Mouse (Mus musculus) liver, postnatal 0 days (tissue): ENCODE measurements around the gene Ccnjl. TPM values are rescaled to one million over a fixed set of nuclear protein-coding genes. Genes with fewer than 3 reads are reported as not detected.

Experiments
- ATAC-seq: fragments of 200-750 bp; cut with Nextera tagmentation; 2 replicates; pipeline ENCODE4 v1.8.0; 2017; ENCODE audit warnings: mild to moderate bottlenecking, moderate library complexity
- DNase-seq: peaks from one replicate; pipeline ENCODE4 v3.0.0-alpha.2; 2016
- H3K27ac ChIP-seq: fragments of 300-500 bp; sonication (generic); 2 replicates; pipeline ENCODE4 v1.5.1; 2014; ENCODE audit warnings: antibody characterized with exemption, moderate library complexity, mild to moderate bottlenecking, low read depth
- H3K27me3 ChIP-seq: fragments of 300-500 bp; sonication (generic); 2 replicates; pipeline ENCODE4 v1.6.1; 2014; ENCODE audit warnings: low read length, control low read depth, mixed read lengths; ENCODE audit not compliant: insufficient read depth
- H3K36me3 ChIP-seq: fragments of 300-500 bp; sonication (generic); replicated peaks from 2 replicates; pipeline ENCODE4 v1.6.1; 2014; ENCODE audit warnings: mild to moderate bottlenecking, control low read depth, low read length, moderate library complexity, mixed read lengths; ENCODE audit not compliant: insufficient read depth
- H3K4me1 ChIP-seq: fragments of 300-500 bp; sonication (generic); 2 replicates; pipeline ENCODE4 v1.6.1; 2014; ENCODE audit warnings: antibody characterized with exemption, mild to moderate bottlenecking, control low read depth; ENCODE audit not compliant: insufficient read depth
- H3K4me2 ChIP-seq: fragments of 300-500 bp; sonication (generic); 2 replicates; pipeline ENCODE4 v1.6.1; 2014; ENCODE audit warnings: low read depth, mild to moderate bottlenecking, low read length, moderate library complexity, mixed read lengths
- H3K4me3 ChIP-seq: fragments of 300-500 bp; sonication (generic); 2 replicates; pipeline ENCODE4 v1.5.1; 2014; ENCODE audit warnings: low read depth, low read length
- H3K9ac ChIP-seq: fragments of 300-500 bp; sonication (generic); replicated peaks from 2 replicates; pipeline ENCODE4 v1.6.1; 2014; ENCODE audit warnings: mild to moderate bottlenecking, moderate library complexity
- H3K9me3 ChIP-seq: fragments of 300-500 bp; sonication (generic); 2 replicates; pipeline ENCODE4 v1.6.1; 2016; ENCODE audit warnings: mild to moderate bottlenecking, control low read depth, low read length, mixed read lengths
- CTCF ChIP-seq: sonication (generic); IDR thresholded peaks from 2 replicates; pipeline ENCODE4 v1.5.1; 2016; ENCODE audit warnings: antibody characterized with exemption, low read depth
- EP300 ChIP-seq: IDR thresholded peaks from 2 replicates; pipeline ENCODE4 v1.6.1; 2016; ENCODE audit warnings: antibody characterized with exemption, low read depth, mild to moderate bottlenecking
- WGBS: fragments of 180-500 bp; shearing (Covaris S2); extraction: QIAGEN DNeasy Blood & Tissue Kit; methylation state at CpG from one replicate; pipeline ENCODE4 v1.1.7; 2014; ENCODE audit not compliant: insufficient replicate concordance; 5-methylcytosine and 5-hydroxymethylcytosine counted together
- polyA plus RNA-seq: library from polyadenylated mRNA; unstranded; fragments of >200 nt; fragmentation: Nextera tagmentation; extraction: Ambion mirVana; gene quantifications from 2 replicates; pipeline ENCODE4 v1.2.1, GENCODE M21; 2015

Ccnjl gene
- 1.5 and 2.1 TPM in 2 replicates for polyA plus RNA-seq

DNA sequence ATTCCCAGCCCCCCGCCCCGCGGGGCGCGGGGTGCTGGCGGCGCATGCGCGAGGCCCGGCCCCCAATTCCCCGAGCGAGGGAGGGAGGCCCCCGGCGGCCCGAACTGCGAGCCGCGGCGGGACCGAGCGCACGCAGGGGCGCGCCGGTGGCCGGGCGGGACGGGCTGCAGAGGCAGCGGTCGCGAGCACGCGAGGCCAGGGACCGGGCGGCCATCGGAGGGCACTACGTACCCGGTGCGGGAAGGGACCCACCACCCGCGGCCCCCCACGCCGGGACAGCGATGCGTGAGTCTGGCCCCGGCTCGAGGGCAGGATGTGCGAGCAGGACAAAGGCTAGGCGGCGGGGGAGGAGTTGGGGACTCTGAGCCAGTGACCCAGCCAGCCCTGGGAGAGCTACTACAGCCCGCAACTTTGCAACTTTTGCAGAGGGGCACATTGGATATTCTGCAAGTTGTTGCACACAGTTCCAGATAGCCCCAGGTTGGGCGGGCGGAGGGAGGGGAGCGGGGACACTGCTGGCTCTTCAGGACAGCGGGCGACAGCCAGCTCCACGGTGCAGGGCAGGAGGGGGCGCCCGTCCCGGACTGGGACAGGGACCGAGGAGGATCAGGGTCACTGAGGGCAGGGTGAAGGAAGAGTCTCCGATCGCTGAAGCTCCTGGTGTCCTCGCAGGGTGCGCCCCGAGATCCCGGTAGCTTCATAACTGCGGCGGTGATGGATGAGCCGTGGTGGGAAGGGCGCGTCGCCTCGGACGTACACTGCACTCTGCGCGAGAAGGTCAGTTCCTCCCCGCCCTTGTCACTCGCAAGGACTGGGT is at the start of gene Ccnjl:
Gene Ccnjl (plus strand): TSS at position 102 of the 817 bp plus-strand sequence.
- Histone ChIP-seq H3K4me2 (peak within 1 kb of the TSS; percentile 95), H3K9ac (peak within 1 kb of the TSS; percentile 69), H3K27me3 (no peaks in the 10 kb centered on the region; the same call in 1 of the 2 replicates), H3K27ac (peak within 1 kb of the TSS; percentile 55), H3K4me1 (no peaks in the 10 kb centered on the region), H3K36me3 (no peaks in the 10 kb centered on the region), H3K4me3 (peak within 1 kb of the TSS; percentile 64), H3K9me3 (no peaks in the 10 kb centered on the region)
- ATAC-seq (peak; percentile 79), DNase-seq (peak; percentile 62)
- WGBS: under 1% methylated on average over 70 of the region's 79 CpGs
- TF ChIP-seq EP300 (no peak), CTCF (peak; percentile 48)

DNA sequence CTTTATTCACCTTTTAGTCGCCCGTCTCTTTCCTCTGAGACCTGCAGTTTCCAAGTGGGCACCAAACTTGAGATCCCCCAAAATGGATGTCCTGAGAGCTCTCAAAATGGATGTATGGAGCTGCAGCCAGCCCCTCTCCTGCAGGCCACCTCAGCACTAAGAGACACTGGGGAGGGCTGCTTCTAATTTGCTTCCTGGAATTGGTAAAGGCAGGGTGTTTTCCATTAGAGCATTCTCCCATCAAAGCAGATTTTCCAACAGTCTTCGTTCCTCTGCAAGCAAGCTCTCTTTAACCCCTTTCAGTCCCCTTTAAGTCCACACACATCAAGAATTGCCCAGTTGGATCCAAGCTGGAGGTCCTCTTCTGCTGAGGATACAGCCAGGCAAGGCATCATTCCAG is 49.2 kb upstream of the Ccnjl start:
- Histone ChIP-seq H3K9me3 (no peaks in the 10 kb centered on the region), H3K27me3 (no peaks in the 10 kb centered on the region), H3K36me3 (no peaks in the 10 kb centered on the region), H3K4me3 (no peak overlapping the region), H3K4me1 (no peaks in the 10 kb centered on the region; the same call in 1 of the 2 replicates), H3K4me2 (no peak overlapping the region), H3K27ac (no peak overlapping the region), H3K9ac (no peak overlapping the region)
- TF ChIP-seq CTCF (no peak), EP300 (no peak)
- DNase-seq: no peak
- ATAC-seq: no peak
- 70% methylated on average over 3 of the region's 3 CpGs for WGBS

GRCm38 (mm10) chr11:43480561-43480960 is 48.0 kb upstream of the Ccnjl start:
- TF ChIP-seq CTCF: no peak
- no peak for TF ChIP-seq EP300
- Histone ChIP-seq H3K36me3 (no peaks in the 10 kb centered on the region), H3K9ac (no peak overlapping the region), H3K27ac (no peak overlapping the region), H3K4me3 (no peak overlapping the region), H3K4me2 (no peak overlapping the region), H3K9me3 (no peaks in the 10 kb centered on the region), H3K4me1 (no peaks in the 10 kb centered on the region; the same call in 1 of the 2 replicates), H3K27me3 (no peaks in the 10 kb centered on the region)
- DNase-seq (no peak), ATAC-seq (no peak)
- 46% methylated on average over 5 of the region's 5 CpGs for WGBS

GRCm38 (mm10) chr11:43481672-43482522 is 46.7 kb upstream of the Ccnjl start:
- Histone ChIP-seq H3K27me3 (no peaks in the 10 kb centered on the region), H3K36me3 (no peaks in the 10 kb centered on the region), H3K9ac (no peak overlapping the region), H3K4me3 (no peak overlapping the region), H3K9me3 (no peaks in the 10 kb centered on the region), H3K4me2 (no peak overlapping the region), H3K4me1 (no peaks in the 10 kb centered on the region; the same call in 1 of the 2 replicates), H3K27ac (no peak overlapping the region)
- TF ChIP-seq EP300 (no peak), CTCF (no peak)
- ATAC-seq (no peak), DNase-seq (no peak)
- 65% methylated on average over 3 of the region's 3 CpGs for WGBS

- no peak overlapping the region for H3K4me3 ChIP-seq
- ATAC-seq: no peak
- no peak overlapping the region for H3K9ac ChIP-seq
- DNase-seq: no peak
- no peaks in the 10 kb centered on the region; the same call in 1 of the 2 replicates for H3K4me1 ChIP-seq
- no peaks in the 10 kb centered on the region for H3K27me3 ChIP-seq
- H3K36me3 ChIP-seq: no peaks in the 10 kb centered on the region
- WGBS: 49% methylated on average over 6 of the region's 6 CpGs
- no peak overlapping the region for H3K4me2 ChIP-seq
- TF ChIP-seq EP300: no peak
- no peak for TF ChIP-seq CTCF
- no peaks in the 10 kb centered on the region for H3K9me3 ChIP-seq
- H3K27ac ChIP-seq: peak overlapping the region; percentile 55; the same call in 1 of the 2 replicates
Measured at GRCm38 (mm10) chr11:43483122-43483792, 45.3 kb upstream of the Ccnjl start.

- TF ChIP-seq CTCF (no peak), EP300 (no peak)
- Histone ChIP-seq H3K9ac (no peak overlapping the region), H3K4me1 (no peaks in the 10 kb centered on the region; the same call in 1 of the 2 replicates), H3K27ac (no peak overlapping the region), H3K9me3 (no peaks in the 10 kb centered on the region), H3K36me3 (no peaks in the 10 kb centered on the region), H3K27me3 (no peaks in the 10 kb centered on the region), H3K4me3 (no peak overlapping the region), H3K4me2 (no peak overlapping the region)
- WGBS: 66% methylated on average over 4 of the region's 4 CpGs
- no peak for DNase-seq
- ATAC-seq: no peak
Measured at GRCm38 (mm10) chr11:43484057-43484456, 44.5 kb upstream of the Ccnjl start.
